Mouse (Mus musculus) heart, embryonic 16.5 days (tissue): Measurements from ENCODE around the gene Far2. TPM values are rescaled to one million over a fixed set of nuclear protein-coding genes. Genes with fewer than 3 reads are reported as not detected.
"Not testable (repeated sequence)": the region's sequence is repeated elsewhere in the genome, so short reads cannot be mapped to it uniquely, and the experiment has no call there.

Experiments used
- ATAC-seq: fragments of 200-750 bp; cut with Nextera tagmentation; replicated peaks from 2 replicates; pipeline ENCODE4 v1.8.0; 2017; ENCODE audit warnings: moderate number of reproducible peaks; ENCODE audit not compliant: insufficient read depth, low FRiP score; ENCODE audit errors: extremely low read depth
- H3K27ac ChIP-seq: fragments of 300-500 bp; sonication (generic); 2 replicates; pipeline ENCODE4 v1.5.1; 2014; ENCODE audit warnings: mild to moderate bottlenecking, low read length, control low read depth, moderate library complexity
- H3K27me3 ChIP-seq: fragments of 300-500 bp; sonication (generic); 2 replicates; pipeline ENCODE4 v1.6.1; 2014; ENCODE audit warnings: low read length, mixed read lengths; ENCODE audit not compliant: control insufficient read depth, insufficient read depth
- H3K36me3 ChIP-seq: fragments of 300-500 bp; sonication (generic); 2 replicates; pipeline ENCODE4 v1.6.1; 2014; ENCODE audit not compliant: control insufficient read depth, insufficient read depth
- H3K4me1 ChIP-seq: fragments of 300-500 bp; sonication (generic); 2 replicates; pipeline ENCODE4 v1.6.1; 2014; ENCODE audit warnings: low read length, mixed read lengths; ENCODE audit not compliant: control insufficient read depth, insufficient read depth
- H3K4me2 ChIP-seq: fragments of 300-500 bp; sonication (generic); 2 replicates; pipeline ENCODE4 v1.6.1; 2014; ENCODE audit warnings: low read depth, mild to moderate bottlenecking, control low read depth, low read length
- H3K4me3 ChIP-seq: fragments of 300-500 bp; sonication (generic); 2 replicates; pipeline ENCODE4 v1.5.1; 2014; ENCODE audit warnings: mild to moderate bottlenecking, control low read depth, low read length
- H3K9ac ChIP-seq: fragments of 300-500 bp; sonication (generic); 2 replicates; pipeline ENCODE4 v1.6.1; 2014; ENCODE audit warnings: low read length, control low read depth
- H3K9me3 ChIP-seq: fragments of 300-500 bp; sonication (generic); replicated peaks from 2 replicates; pipeline ENCODE4 v1.6.1; 2016; ENCODE audit warnings: low read length; ENCODE audit not compliant: control insufficient read depth
- WGBS: fragments of 180-500 bp; shearing (Covaris S2); extraction: QIAGEN DNeasy Blood & Tissue Kit; methylation state at CpG from one replicate; pipeline ENCODE4 v1.1.7; 2014; 5-methylcytosine and 5-hydroxymethylcytosine counted together
- polyA plus RNA-seq: library from polyadenylated mRNA; unstranded; fragments of >200 nt; fragmentation: Nextera tagmentation; extraction: Ambion mirVana; gene quantifications from 2 replicates; pipeline ENCODE4 v1.2.1, GENCODE M21; 2015

Gene Far2
- polyA plus RNA-seq, 1 experiment from 2014 or later: 1.1 TPM

- 42% methylated on average over 8 of the region's 8 CpGs for WGBS
These were observed 61.8 kb downstream of the Far2 start for GRCm38 (mm10) chr6:148108741-148109472.

GRCm38 (mm10) chr6:148110996-148111633 lies 64.1 kb downstream of the Far2 start:
- H3K9ac ChIP-seq: no peak overlapping the region
- H3K36me3 ChIP-seq: no peaks in the 10 kb centered on the region
- H3K27me3 ChIP-seq: no peaks in the 10 kb centered on the region
- ATAC-seq: no peak
- H3K27ac ChIP-seq: no peak overlapping the region
- WGBS: 80% methylated on average over 2 of the region's 2 CpGs
- no peak overlapping the region for H3K4me3 ChIP-seq
- no peaks in the 10 kb centered on the region for H3K9me3 ChIP-seq
- no peak overlapping the region for H3K4me2 ChIP-seq
- H3K4me1 ChIP-seq: no peaks in the 10 kb centered on the region

More at GRCm38 (mm10) chr6:148108741-148109472, 61.8 kb downstream of the Far2 start:
- Histone ChIP-seq H3K27ac (no peak overlapping the region), H3K4me3 (no peak overlapping the region), H3K9me3 (no peaks in the 10 kb centered on the region), H3K27me3 (no peaks in the 10 kb centered on the region), H3K4me2 (no peak overlapping the region), H3K4me1 (no peaks in the 10 kb centered on the region), H3K36me3 (no peaks in the 10 kb centered on the region), H3K9ac (no peak overlapping the region)
- ATAC-seq: no peak

GRCm38 (mm10) chr6:148116371-148116770 lies 69.3 kb downstream of the Far2 start:
- Histone ChIP-seq H3K36me3 (no peaks in the 10 kb centered on the region), H3K4me3 (no peak overlapping the region), H3K4me2 (no peak overlapping the region), H3K4me1 (no peaks in the 10 kb centered on the region), H3K27ac (no peak overlapping the region), H3K9me3 (no peaks in the 10 kb centered on the region), H3K9ac (no peak overlapping the region), H3K27me3 (no peaks in the 10 kb centered on the region)
- ATAC-seq: no peak
- 67% methylated on average over 5 of the region's 5 CpGs for WGBS

GRCm38 (mm10) chr6:148116907-148117306 lies 69.8 kb downstream of the Far2 start:
- H3K9me3 ChIP-seq: no peaks in the 10 kb centered on the region
- H3K27me3 ChIP-seq: no peaks in the 10 kb centered on the region
- no peaks in the 10 kb centered on the region for H3K4me1 ChIP-seq
- ATAC-seq: no peak
- WGBS: 64% methylated on average over 3 of the region's 3 CpGs
- no peaks in the 10 kb centered on the region for H3K36me3 ChIP-seq
- no peak overlapping the region for H3K4me2 ChIP-seq
- H3K4me3 ChIP-seq: no peak overlapping the region
- no peak overlapping the region for H3K27ac ChIP-seq
- H3K9ac ChIP-seq: no peak overlapping the region

GRCm38 (mm10) chr6:148117696-148118095 lies 70.6 kb downstream of the Far2 start:
- no peak overlapping the region for H3K27ac ChIP-seq
- no peaks in the 10 kb centered on the region for H3K9me3 ChIP-seq
- ATAC-seq: no peak
- no peaks in the 10 kb centered on the region for H3K4me1 ChIP-seq
- no peak overlapping the region for H3K4me2 ChIP-seq
- no peaks in the 10 kb centered on the region for H3K36me3 ChIP-seq
- H3K9ac ChIP-seq: no peak overlapping the region
- 88% methylated on average over 1 of the region's 1 CpGs for WGBS
- no peak overlapping the region for H3K4me3 ChIP-seq
- no peaks in the 10 kb centered on the region for H3K27me3 ChIP-seq

- H3K27ac ChIP-seq: no peak overlapping the region
- WGBS: 41% methylated on average over 1 of the region's 1 CpGs
These were observed 73.6 kb downstream of the Far2 start for GRCm38 (mm10) chr6:148120703-148121102.

GRCm38 (mm10) chr6:148126851-148127250 lies 79.8 kb downstream of the Far2 start:
- not testable (repeated sequence) for H3K27me3 ChIP-seq, H3K9me3 ChIP-seq
- WGBS: 67% methylated on average over 10 of the region's 10 CpGs

More at GRCm38 (mm10) chr6:148120703-148121102, 73.6 kb downstream of the Far2 start:
- Histone ChIP-seq H3K36me3 (no peaks in the 10 kb centered on the region), H3K4me3 (no peak overlapping the region), H3K27me3 (no peaks in the 10 kb centered on the region), H3K4me1 (no peaks in the 10 kb centered on the region), H3K4me2 (no peak overlapping the region), H3K9ac (no peak overlapping the region), H3K9me3 (no peaks in the 10 kb centered on the region)
- no peak for ATAC-seq

GRCm38 (mm10) chr6:148132314-148132713 lies 85.3 kb downstream of the Far2 start:
- Histone ChIP-seq H3K4me1 (no peaks in the 10 kb centered on the region), H3K27ac (no peak overlapping the region), H3K4me2 (no peak overlapping the region), H3K36me3 (no peaks in the 10 kb centered on the region), H3K27me3 (no peaks in the 10 kb centered on the region; the same call in 1 of the 2 replicates), H3K9ac (no peak overlapping the region), H3K4me3 (no peak overlapping the region), H3K9me3 (no peaks in the 10 kb centered on the region)
- WGBS: 77% methylated on average over 10 of the region's 10 CpGs
- ATAC-seq: no peak

More at GRCm38 (mm10) chr6:148126851-148127250, 79.8 kb downstream of the Far2 start:
- not testable (repeated sequence) for H3K4me3 ChIP-seq, ATAC-seq, H3K36me3 ChIP-seq, H3K4me1 ChIP-seq, H3K27ac ChIP-seq, H3K4me2 ChIP-seq, H3K9ac ChIP-seq

- H3K36me3 ChIP-seq: no peaks in the 10 kb centered on the region
- H3K27me3 ChIP-seq: peaks cover 2% of the 10 kb centered on the region; the same call in 1 of the 2 replicates
- no peak overlapping the region for H3K9ac ChIP-seq
- H3K4me1 ChIP-seq: no peaks in the 10 kb centered on the region
- no peak overlapping the region for H3K4me3 ChIP-seq
- H3K9me3 ChIP-seq: no peaks in the 10 kb centered on the region
- H3K27ac ChIP-seq: no peak overlapping the region
- ATAC-seq: no peak
- H3K4me2 ChIP-seq: no peak overlapping the region
These were observed 86.5 kb downstream of the Far2 start for GRCm38 (mm10) chr6:148133536-148133935.
